Mouse (Mus musculus) liver, embryonic 16.5 days (tissue): ENCODE data around the gene Tubb3. TPM values are rescaled to one million over a fixed set of nuclear protein-coding genes. Genes with fewer than 3 reads are reported as not detected.
"Not testable (repeated sequence)": the region's sequence is repeated elsewhere in the genome, so short reads cannot be mapped to it uniquely, and the experiment has no call there.

Experiments used
- ATAC-seq: fragments of 200-750 bp; cut with Nextera tagmentation; 2 replicates; pipeline ENCODE4 v1.8.0; 2017; ENCODE audit warnings: low read depth, mild to moderate bottlenecking, moderate number of reproducible peaks, moderate library complexity
- H3K27ac ChIP-seq: fragments of 300-500 bp; sonication (generic); 2 replicates; pipeline ENCODE4 v1.5.1; 2014; ENCODE audit warnings: mild to moderate bottlenecking, low read length
- H3K27me3 ChIP-seq: fragments of 300-500 bp; sonication (generic); 2 replicates; pipeline ENCODE4 v1.6.1; 2014; ENCODE audit warnings: low read depth, low read length, mixed read lengths; ENCODE audit not compliant: control insufficient read depth, insufficient read depth
- H3K36me3 ChIP-seq: fragments of 300-500 bp; sonication (generic); 2 replicates; pipeline ENCODE4 v1.6.1; 2014; ENCODE audit warnings: mild to moderate bottlenecking; ENCODE audit not compliant: control insufficient read depth, insufficient read depth
- H3K4me1 ChIP-seq: fragments of 300-500 bp; sonication (generic); 2 replicates; pipeline ENCODE4 v1.6.1; 2014; ENCODE audit warnings: low read depth, low read length, mixed read lengths; ENCODE audit not compliant: control insufficient read depth
- H3K4me2 ChIP-seq: fragments of 300-500 bp; sonication (generic); 2 replicates; pipeline ENCODE4 v1.6.1; 2014; ENCODE audit warnings: low read depth, low read length, mixed read lengths
- H3K4me3 ChIP-seq: fragments of 300-500 bp; sonication (generic); 2 replicates; pipeline ENCODE4 v1.5.1; 2014; ENCODE audit warnings: low read depth, mild to moderate bottlenecking, low read length
- H3K9ac ChIP-seq: fragments of 300-500 bp; sonication (generic); 2 replicates; pipeline ENCODE4 v1.6.1; 2014; ENCODE audit warnings: low read depth, low read length
- H3K9me3 ChIP-seq: fragments of 300-500 bp; sonication (generic); replicated peaks from 2 replicates; pipeline ENCODE4 v1.6.1; 2016; ENCODE audit warnings: low read length; ENCODE audit not compliant: control insufficient read depth
- WGBS: fragments of 180-500 bp; shearing (Covaris S2); extraction: QIAGEN DNeasy Blood & Tissue Kit; methylation state at CpG from one replicate; pipeline ENCODE4 v1.1.7; 2014; ENCODE audit not compliant: insufficient replicate concordance; 5-methylcytosine and 5-hydroxymethylcytosine counted together
- polyA plus RNA-seq: library from polyadenylated mRNA; unstranded; fragments of >200 nt; fragmentation: Nextera tagmentation; extraction: Ambion mirVana; gene quantifications from 2 replicates; pipeline ENCODE4 v1.2.1, GENCODE M21; 2015

The Tubb3 gene
- polyA plus RNA-seq, 1 experiment from 2014 or later, result 0.64 TPM

DNA sequence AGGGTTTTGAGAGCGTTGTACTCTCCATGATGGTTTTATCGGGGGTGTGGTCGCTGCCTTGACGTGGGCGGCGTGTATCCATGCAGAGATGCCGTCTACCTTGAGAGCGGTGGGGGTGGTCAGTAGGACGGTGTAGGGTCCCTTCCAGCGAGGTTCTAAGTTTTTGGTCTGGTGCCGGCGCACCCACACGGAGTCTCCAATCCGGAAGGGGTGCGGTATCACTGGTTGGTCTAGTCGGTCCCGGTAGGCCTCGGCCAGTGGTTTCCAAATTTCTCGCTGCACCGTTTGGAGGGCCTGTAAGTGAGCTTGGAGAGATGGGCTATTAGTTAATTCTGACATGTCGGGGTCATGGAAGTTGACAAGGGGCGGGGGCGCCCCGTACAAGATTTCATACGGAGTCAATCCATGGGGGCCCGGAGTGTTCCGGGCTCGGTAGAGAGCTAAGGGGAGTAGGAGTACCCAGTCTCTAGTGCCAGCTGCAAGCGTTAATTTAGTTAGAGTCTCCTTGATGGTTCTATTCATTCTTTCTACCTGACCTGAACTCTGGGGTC lies 17.2 kb downstream of the Tubb3 start:
- H3K36me3 ChIP-seq, result no peaks in the 10 kb centered on the region
- H3K9me3 ChIP-seq, result peaks cover 50% of the 10 kb centered on the region
- H3K4me1 ChIP-seq, result no peaks in the 10 kb centered on the region
- no peak overlapping the region for H3K27ac ChIP-seq
- no peak overlapping the region for H3K9ac ChIP-seq
- H3K27me3 ChIP-seq, result no peaks in the 10 kb centered on the region
- no peak overlapping the region for H3K4me2 ChIP-seq
- WGBS, result 90% methylated on average over 29 of the region's 29 CpGs
- no peak overlapping the region for H3K4me3 ChIP-seq
- no peak for ATAC-seq

DNA sequence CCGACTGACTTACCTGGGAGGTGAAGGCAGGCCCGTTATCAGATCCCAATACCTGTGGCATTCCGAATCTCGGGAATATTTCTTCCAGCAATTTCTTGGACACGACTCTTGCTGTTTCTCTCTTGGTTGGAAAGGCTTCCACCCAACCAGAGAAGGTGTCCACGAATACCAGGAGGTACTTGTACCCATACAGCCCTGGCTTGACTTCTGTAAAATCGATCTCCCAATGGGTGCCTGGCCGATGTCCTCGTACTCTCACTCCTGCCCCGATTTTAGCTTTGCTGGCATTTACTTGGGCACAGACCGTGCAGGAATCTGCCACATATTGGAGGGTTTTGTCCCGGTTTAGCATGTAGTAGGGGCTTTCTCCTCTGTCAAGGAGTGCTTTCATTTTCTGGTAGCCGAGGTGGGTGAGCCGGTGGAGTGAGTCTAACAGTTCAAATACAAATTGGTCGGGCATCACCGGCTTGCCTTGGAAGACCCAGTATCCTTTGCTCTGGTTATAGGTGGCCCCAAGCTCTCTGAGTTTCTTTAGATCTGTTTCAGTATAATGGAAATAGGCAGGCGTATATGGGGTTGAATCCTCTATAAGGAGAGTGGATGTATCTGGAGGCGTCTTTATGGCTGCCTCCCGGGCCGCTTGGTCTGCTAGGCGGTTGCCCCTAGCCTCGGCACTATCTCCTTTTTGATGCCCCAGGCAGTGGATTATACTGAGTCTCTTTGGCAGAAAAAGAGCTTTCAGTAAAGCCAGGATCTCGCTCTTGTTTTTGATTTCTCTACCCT lies 17.9 kb downstream of the Tubb3 start:
- no peak overlapping the region for H3K4me2 ChIP-seq
- no peaks in the 10 kb centered on the region for H3K27me3 ChIP-seq
- H3K27ac ChIP-seq, result no peak overlapping the region
- H3K36me3 ChIP-seq, result no peaks in the 10 kb centered on the region
- H3K4me3 ChIP-seq, result no peak overlapping the region
- no peak overlapping the region for H3K9ac ChIP-seq
- ATAC-seq, result no peak
- peaks cover 51% of the 10 kb centered on the region for H3K9me3 ChIP-seq
- WGBS, result 81% methylated on average over 23 of the region's 23 CpGs
- H3K4me1 ChIP-seq, result no peaks in the 10 kb centered on the region

- not testable (repeated sequence) for H3K27me3 ChIP-seq, H3K4me1 ChIP-seq, H3K27ac ChIP-seq, H3K4me2 ChIP-seq, H3K36me3 ChIP-seq, H3K4me3 ChIP-seq, H3K9ac ChIP-seq, ATAC-seq
- H3K9me3 ChIP-seq, result peaks cover 51% of the 10 kb centered on the region
- WGBS, result 86% methylated on average over 15 of the region's 15 CpGs
Observed at GRCm38 (mm10) chr8:123429722-123430013, 18.4 kb downstream of the Tubb3 start.

DNA sequence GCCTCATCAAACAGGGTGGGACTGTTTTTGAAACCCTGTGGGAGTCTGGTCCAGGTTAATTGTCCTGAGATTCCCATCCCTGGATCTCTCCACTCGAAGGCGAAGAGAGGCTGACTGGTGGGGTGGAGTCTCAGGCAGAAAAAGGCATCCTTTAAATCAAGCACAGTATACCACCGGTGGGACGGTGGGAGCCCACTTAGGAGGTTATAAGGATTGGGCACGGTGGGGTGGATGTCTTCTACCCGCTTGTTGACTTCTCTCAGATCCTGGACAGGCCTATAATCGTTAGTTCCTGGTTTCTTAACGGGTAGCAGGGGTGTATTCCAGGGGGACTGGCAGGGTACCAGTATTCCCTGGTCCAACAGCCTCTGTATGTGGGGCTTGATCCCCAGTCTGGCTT lies 19.7 kb downstream of the Tubb3 start:
- 66% methylated on average over 8 of the region's 8 CpGs for WGBS
- H3K36me3 ChIP-seq, H3K4me1 ChIP-seq, H3K4me2 ChIP-seq, H3K4me3 ChIP-seq, H3K27me3 ChIP-seq, ATAC-seq, H3K27ac ChIP-seq, H3K9ac ChIP-seq: not testable (repeated sequence)
- H3K9me3 ChIP-seq, result peaks cover 51% of the 10 kb centered on the region

GRCm38 (mm10) chr8:123431616-123432365 lies 20.6 kb downstream of the Tubb3 start:
- no peak overlapping the region for H3K4me2 ChIP-seq
- H3K36me3 ChIP-seq, result no peaks in the 10 kb centered on the region
- WGBS, result 84% methylated on average over 24 of the region's 25 CpGs
- no peak overlapping the region for H3K4me3 ChIP-seq
- H3K9ac ChIP-seq, result no peak overlapping the region
- no peaks in the 10 kb centered on the region for H3K27me3 ChIP-seq
- ATAC-seq, result no peak
- H3K4me1 ChIP-seq, result no peaks in the 10 kb centered on the region
- no peak overlapping the region for H3K27ac ChIP-seq
- peaks cover 46% of the 10 kb centered on the region for H3K9me3 ChIP-seq

GRCm38 (mm10) chr8:123432381-123432780 lies 21.2 kb downstream of the Tubb3 start:
- H3K9me3 ChIP-seq, result peaks cover 40% of the 10 kb centered on the region
- ATAC-seq, result no peak
- no peak overlapping the region for H3K27ac ChIP-seq
- no peaks in the 10 kb centered on the region for H3K4me1 ChIP-seq
- no peaks in the 10 kb centered on the region for H3K36me3 ChIP-seq
- no peaks in the 10 kb centered on the region for H3K27me3 ChIP-seq
- no peak overlapping the region for H3K9ac ChIP-seq
- no peak overlapping the region for H3K4me2 ChIP-seq
- WGBS, result 90% methylated on average over 16 of the region's 16 CpGs
- no peak overlapping the region for H3K4me3 ChIP-seq

GRCm38 (mm10) chr8:123433241-123433974 lies 22.2 kb downstream of the Tubb3 start:
- H3K4me2 ChIP-seq, H3K27me3 ChIP-seq, H3K4me3 ChIP-seq, H3K27ac ChIP-seq, ATAC-seq, H3K4me1 ChIP-seq, H3K36me3 ChIP-seq, H3K9ac ChIP-seq: not testable (repeated sequence)
- 93% methylated on average over 46 of the region's 47 CpGs for WGBS
- H3K9me3 ChIP-seq, result peaks cover 30% of the 10 kb centered on the region

DNA sequence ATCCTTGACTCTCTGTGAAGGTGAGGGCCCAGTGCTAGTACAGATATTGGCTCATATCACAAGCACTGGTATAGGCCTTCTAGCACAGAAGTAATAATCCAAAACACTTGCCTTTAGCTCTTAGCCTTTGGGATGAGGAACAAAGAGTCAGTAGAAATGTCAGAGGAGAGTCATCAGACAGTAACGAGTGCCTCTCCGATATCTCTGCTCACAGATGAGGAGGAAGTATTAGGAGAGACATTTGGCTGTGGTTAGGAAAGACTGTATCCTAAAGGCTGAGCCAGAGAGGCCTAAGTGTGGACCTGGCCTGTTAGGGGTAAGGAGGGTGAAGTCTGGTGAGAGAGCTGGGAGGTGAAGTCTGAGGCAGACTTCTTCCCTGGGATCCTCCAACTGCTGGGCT lies 30.6 kb downstream of the Tubb3 start:
- Histone ChIP-seq H3K4me3 (no peak overlapping the region), H3K36me3 (no peaks in the 10 kb centered on the region), H3K4me2 (no peak overlapping the region), H3K27ac (no peak overlapping the region), H3K9me3 (no peaks in the 10 kb centered on the region), H3K27me3 (no peaks in the 10 kb centered on the region), H3K9ac (no peak overlapping the region), H3K4me1 (peaks cover 11% of the 10 kb centered on the region)
- no peak for ATAC-seq
- 48% methylated on average over 2 of the region's 2 CpGs for WGBS
